Mouse (Mus musculus) CH12F3 (cell line): ENCODE measurements at regions not wholly inside any gene's neighbourhood (a gene's known extent, or its start where the extent isn't known, plus 50 kb on each side); places are given as distances from the start of the nearest gene placed in this dataset.

Source experiments
- in situ Hi-C: fragments of 300-500 bp; cut with MboI; formaldehyde crosslinking; loops from 2 replicates; pipeline ENCODE4 v1.14.3; 2020; ENCODE audit warnings: low sequenced_read_pairs

DNA sequence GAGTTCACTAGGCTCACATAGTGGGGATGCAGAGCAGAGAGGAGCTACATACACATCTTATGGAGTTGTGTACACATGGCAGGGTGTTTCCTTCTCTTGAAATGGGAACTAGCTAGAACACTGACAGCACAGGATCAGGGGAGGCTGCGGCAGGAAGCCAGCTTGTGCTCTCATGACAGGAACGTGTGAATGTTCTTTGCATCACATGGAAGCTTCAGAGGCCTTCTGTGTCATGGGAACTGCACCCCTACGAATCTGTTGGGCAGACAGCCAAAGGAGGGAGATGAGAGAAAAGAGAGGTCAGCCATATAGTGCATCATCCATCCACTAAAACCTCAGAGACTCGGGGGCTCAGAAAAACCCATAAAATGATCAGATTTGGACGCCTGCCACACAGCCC, 417.6 kb upstream of the Zeb2 start:
- in situ Hi-C loops: no loop called here

DNA sequence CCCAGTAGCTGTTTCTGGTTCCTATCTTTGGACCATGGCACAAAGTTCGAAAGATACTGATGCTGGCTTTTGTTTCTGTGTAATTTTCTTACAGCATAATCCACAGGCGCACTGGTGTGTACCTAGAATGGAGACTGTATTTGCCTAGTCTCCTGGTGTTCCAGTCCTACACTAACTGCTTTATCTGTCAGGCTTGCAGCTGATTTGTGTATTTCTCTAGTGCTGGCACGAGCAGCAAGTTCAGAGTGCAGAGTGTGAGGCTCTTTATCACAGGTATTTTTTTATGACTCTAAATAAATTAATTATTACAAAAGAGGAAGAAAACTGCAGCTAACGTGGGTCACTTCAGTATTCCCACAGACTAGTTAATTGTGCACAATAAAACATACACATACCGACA, 405.1 kb upstream of the Zeb2 start:
- in situ Hi-C loops: no loop called here

DNA sequence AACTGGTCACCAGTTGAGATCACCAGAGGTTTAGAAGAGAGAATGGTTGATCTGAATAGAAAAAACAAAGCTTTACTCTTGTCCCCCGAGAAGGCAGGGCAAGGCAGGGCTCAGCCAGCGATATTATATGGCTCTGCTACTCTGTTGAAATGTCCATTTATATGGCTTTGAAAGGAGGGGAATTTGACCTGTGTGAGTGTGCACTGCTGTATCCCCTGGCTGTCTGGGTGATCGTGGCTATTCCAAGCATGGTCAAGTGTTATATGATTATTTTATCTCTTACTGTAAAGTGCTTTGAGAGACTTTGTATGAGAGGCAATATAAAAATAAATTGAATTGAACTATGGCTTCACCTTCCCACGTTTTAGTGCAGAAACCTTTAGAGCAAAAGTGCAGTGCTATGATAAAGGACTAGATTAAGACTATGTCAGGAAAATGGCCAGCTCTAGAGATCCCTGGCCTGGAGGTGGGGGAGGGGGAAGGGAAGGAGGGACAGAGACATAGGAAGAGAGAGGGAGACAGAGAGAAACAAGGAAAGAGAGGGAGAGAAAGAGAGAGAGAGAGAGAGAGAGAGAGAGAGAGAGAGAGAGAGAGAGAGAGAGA, 402.5 kb upstream of the Zeb2 start:
- in situ Hi-C loops: no loop called here

DNA sequence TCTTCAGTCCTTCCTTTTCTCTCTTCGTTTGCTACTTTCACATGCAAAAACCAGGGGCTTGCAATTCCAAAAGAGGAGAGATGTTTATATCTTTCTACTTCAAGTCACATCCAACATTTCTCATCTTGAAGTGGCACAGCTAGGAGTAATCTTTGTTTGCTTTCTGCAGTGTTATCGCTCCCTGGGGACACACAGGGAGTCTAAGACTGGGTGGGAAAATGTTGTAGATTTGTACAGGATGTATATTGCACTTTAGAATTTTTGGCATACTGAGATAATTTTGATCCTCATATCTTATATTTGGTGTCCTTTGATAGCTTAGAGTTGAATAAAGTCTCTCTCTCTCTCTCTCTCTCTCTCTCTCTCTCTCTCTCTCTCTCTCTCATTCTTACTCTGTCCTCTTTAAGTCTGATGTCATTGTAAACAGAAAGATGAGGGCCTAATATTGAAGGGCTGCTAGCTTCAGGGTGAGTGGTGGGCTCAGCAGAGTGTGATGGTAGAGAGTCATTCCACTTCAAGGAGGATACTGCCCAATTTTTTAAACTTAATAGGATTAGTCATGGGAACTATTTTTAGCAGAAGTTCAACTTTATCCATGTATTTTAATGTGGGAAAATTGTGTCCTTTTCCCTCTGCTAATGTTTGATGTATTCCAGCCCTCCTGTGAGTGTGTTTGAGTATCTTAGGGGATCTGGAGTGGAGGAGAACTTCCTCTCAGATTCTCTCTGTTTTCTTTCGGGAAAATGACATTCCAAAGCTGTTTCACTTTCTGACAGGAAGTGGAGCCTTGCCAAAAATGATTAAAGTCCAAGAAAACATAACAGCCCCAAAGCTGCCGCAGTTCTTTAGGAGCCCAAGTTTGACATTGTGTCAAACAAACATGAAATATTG, 397.3 kb upstream of the Zeb2 start:
- in situ Hi-C loops: no loop called here

DNA sequence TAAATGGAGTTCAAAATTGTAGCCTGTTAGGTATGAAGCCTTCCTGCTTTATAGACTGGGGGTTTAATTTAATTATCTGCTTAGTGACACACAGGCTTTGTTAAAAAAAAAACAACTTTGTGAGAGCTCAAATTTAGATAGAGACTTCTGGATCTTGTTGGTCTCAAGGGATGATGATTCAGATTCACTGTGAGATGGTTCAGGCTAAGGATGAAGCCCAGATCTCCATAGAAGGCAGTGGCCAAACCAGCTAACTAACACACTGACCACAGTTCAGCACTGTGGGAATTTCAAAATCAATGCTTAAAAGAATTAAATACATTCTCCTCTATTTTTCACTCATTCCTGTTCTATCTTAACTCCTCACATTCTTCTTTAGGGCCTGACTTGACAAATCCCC, 395.7 kb upstream of the Zeb2 start:
- in situ Hi-C loops: no loop called here

DNA sequence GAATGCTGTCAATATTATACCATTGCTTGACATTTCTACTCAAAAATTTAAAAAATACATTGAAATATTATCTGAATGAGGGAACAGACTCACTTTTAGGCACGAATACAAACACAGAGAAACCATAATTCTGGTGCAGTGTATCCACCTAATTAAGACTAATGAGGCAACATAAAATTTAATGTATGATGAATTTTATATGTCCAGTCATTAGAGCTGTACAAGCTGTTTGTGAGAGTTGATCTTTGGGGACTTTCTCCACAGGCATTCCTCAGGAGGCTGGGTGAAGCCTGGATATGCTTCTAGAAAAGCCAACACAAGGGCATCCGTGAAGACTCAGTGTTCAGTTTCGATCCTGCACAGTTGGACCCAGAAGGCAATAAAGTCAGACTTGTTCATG, 394.6 kb upstream of the Zeb2 start:
- in situ Hi-C loops: no loop called here

DNA sequence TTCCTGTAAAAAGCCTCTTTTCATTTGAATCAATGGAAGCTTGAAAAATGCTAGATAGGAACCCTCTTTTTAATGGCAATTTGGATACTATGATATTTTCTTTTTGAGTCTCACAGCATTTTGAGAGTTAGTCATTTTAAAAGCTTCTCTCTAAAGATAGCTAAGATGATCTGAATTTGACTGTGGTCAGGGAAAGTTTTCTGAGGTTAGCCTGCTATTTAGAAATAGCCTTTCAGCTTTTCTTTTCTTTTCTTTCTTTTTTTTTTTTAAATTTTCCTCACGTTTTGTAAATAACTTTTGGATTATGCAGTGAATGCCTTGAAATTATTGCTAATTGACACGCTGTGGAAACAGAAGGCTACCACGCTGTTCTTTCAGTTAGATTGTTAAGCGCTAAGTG, 387.3 kb upstream of the Zeb2 start:
- in situ Hi-C loops: no loop called here

DNA sequence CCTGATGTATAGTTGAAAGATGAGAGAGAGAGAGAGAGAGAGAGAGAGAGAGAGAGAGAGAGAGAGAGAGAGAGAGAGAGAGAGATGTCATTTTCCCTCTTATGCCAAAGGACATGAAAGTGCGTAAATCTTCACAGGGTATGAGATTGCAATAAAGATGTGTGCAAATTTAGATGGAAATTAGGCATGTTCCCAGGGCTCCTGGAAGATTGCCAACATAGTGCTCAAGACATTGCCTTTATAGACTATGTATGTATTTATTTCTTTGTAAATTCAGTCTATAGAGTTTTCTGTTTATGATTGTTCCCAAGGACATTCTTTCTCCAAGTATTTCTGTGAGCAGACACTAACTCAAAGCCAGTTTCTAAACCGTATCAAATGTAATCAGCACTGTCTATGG, 376.5 kb upstream of the Zeb2 start:
- in situ Hi-C loops: no loop called here

DNA sequence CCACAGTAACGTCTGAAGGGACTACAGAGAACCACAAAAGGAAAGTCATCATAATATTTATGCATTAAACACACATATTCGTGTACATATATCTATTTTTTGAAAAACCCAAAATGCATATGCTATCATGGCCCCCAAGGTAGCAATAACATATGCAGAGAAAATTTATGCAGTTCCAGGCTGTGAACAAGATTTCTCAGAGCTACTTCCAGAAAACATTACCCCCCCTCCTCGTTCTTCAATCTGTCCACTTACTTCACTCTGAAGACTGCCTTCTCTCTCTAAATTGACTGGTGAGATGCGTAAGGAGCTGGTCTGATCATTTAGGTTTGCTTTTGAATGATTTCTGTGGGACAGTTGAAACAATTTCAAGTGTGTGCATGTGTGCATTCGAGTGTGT, 369.3 kb upstream of the Zeb2 start:
- in situ Hi-C loops: no loop called here

DNA sequence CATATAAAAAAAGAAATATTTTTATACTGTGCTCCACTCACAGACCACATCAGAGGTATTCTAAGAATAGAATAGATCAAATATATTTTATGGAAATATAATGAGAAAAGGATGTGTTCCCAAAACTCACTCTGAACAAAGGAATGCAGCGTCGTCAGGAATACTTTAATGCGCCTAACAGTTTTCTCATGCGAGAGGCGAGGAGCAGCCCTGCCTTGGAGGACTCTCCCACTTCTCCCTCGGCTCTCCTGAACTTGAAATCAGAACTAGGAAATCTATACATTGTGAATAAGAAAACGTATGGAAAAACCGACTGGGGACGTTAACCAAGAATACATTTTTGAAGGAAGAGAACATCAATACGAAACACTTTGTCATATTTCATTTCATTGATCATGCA, 368.3 kb upstream of the Zeb2 start:
- in situ Hi-C loops: no loop called here

DNA sequence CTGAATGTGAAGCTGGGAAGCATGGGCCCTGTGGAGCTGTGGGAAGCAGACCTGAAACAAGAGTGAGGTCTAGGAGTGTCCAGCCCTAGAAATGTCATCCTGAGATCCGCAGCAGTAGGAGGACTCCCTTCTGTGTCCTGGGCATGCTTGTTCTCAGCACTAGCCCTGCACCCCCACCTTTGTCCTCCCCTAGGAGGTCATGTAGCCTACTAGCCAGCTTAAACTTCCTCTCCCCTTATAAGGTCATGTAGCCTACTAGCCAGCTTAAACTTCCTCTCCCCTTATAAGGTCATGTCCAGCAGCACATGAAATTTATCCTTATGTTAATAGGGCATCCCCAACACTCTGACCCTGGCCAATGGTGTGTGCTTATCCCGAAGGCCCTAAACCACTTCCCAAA, 363.5 kb upstream of the Zeb2 start:
- in situ Hi-C loops: no loop called here

DNA sequence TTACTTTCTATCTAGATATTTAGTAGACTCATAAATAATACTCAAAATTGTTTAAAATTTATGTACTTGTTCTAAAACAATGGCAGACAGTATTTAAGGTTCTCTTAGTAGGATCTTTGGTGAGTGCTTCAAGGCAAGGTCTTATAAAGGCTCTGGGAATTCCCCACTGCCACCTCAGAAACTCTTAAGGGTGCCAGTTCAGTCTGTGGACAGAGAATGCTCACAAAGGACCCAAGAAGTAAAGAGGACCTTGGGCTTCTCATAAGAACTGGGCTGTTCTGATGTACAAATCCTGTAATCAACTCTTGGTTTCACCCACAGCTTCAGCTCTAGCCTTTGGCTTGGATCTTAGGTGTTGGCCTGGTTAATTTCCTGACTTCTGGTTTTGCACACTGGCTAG, 358.8 kb upstream of the Zeb2 start:
- in situ Hi-C loops: no loop called here

DNA sequence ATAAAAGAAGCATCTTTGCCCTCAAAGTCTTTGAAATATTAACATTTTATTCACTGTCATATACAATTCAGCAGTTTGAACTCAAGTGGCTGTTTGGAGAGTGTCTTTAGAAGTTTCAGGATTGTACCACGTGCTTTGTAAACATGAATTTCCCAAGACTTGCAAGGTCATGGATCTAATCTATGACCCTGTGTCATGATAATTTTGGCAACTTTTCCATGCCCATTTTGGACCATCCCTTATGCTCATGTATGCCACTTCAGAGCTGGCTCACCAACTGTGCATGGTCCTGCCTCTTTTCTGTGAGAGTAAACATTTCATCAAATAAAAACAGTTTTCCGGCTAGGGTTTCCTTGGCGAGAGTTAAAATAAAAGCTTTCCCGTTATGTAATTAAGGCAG, 347.1 kb upstream of the Zeb2 start:
- in situ Hi-C loops: no loop called here

DNA sequence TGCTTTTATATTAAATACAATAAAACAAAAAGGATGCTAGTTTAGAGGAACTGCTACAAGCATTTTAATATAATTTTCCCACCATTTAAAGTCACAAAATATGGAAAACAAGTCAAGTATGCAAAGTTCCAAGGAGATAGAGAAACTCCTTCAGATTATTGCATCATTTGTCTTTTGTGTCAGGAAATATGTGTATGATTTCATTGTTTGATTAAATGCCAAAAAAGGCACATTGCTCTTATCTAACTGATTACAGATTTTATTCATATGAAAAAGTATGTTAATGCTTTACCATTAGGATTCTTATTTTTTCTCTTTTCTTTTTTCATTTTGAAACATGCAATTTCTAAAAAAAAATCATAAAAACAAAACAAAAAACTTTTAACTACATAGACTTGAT, 342.2 kb upstream of the Zeb2 start:
- in situ Hi-C loops: no loop called here

DNA sequence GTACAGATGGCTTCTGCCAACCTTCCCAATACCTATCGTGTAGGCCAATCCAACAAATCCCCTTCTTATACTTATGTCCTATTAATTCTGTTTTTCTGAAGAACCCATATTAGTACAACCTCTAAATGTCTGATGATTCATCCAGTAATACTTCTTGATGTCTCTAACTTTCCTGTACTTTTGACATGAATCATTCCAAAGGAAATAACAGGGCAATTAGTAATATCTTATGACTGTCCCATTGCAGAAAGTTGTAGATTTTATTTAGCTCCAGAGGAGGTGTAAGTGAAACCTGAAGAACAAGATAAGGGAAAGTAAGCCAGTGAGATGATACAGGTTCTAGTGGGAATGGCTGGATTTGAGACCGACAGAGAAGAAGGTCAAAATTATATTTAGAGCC, 337.6 kb upstream of the Zeb2 start:
- in situ Hi-C loops: no loop called here

DNA sequence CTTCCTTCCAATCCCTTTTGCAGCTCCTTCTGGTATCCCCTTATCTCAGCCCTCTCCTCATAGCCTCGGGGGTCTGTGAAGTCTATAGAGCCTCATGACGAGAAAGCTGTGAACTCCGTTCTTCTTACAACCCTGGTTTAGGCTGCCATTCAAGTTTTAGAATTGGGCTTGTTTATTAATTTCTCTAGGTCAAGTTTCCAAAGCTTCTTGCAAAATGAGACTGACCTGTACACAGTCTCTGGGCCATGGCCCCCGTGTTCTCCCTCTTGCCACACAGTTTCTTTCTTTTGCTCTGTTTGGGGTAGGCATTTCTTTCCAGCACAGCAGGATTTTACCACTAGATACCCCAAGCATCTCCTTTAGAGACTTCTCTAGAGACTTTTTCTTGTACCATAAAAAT, 322.0 kb upstream of the Zeb2 start:
- in situ Hi-C loops: no loop called here

DNA sequence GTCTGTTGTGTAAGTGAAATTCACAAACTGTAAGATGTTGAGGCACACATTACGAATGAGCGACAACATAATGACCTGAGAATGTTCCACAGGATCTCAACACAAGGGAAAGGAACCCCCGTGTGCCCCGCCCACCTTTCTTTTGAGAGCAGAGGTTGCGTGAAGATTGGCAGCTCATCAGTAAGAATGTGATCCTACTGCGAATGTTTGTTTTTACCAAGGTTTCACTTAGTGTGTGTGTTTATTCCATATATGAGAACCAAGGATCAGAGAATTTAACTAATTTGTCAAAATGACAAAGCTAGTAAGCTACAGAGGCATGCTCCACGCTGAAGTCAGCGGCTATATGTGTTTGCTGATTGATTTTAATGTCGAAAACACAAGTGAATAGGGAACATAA, 321.5 kb upstream of the Zeb2 start:
- in situ Hi-C loops: no loop called here

DNA sequence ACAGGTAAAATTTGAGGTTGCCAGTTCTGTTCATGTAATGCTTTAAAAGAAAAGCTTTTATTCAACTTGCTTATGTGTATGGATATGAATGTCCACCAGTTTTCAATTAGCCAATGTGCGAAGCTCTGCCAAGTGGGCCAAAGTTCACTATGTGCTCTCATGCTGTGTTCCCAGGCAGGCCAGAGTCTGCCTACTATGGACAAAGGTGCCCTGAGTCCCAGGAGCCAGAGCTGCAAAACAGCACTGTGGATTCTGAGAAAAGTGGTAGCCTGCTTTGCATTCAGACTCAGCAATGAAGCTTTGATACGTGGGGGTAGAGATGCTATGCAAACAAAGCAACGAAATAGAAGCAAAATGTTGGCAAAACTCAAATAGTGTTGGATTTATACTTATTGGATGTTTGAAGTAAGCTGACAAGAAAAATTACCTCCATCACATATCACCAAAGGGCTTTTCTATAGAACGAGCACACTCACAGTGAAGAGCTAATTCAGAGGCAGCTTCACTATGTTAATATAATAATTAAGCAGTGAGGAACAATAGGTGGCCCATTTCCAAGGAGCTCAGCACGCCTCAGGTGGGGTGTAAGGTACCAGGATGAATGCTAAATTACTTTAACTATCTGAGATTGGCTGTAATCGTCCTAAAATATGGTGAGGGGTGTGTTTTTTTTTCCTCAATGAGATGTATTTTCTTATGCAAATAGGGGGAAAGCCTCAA, 318.2 kb upstream of the Zeb2 start:
- in situ Hi-C loops: no loop called here

DNA sequence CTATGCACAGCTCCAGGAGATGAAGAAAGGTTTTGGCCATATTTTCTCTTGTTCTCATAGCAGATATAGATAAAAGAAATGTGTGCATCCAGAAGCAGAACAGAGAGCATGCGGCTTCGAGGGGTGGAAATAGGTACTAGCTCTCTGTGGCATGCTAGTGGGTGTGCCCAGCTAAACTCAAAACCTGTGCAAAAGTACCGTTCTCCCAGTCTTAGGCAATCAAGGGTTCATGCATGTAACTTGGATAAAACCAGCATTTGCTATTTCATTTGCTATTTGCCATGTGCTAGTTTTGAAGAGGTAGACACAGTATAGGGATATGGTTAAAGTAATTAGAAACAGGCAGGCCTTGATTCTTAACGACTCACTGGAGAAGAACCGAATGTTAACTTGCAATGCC, 317.6 kb upstream of the Zeb2 start:
- in situ Hi-C loops: no loop called here

DNA sequence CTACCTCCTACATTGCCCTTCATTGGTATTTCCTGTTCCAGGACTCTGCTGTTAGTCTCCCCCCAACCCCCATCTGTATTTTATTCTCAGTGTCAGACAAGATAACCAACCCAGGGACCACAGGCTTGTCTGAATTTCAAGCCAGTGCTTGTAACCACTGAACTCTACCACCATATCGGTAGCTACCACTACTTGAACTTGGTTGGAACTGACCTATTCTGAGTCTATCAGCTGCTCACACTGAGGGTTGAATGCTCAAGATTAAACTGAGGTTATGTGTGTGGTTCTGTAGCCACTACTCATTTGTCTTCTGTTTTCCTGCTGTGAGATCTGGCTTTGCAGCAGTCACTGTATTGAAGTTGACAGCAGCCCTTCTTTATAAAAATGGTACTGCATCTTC, 317.0 kb upstream of the Zeb2 start:
- in situ Hi-C loops: no loop called here

DNA sequence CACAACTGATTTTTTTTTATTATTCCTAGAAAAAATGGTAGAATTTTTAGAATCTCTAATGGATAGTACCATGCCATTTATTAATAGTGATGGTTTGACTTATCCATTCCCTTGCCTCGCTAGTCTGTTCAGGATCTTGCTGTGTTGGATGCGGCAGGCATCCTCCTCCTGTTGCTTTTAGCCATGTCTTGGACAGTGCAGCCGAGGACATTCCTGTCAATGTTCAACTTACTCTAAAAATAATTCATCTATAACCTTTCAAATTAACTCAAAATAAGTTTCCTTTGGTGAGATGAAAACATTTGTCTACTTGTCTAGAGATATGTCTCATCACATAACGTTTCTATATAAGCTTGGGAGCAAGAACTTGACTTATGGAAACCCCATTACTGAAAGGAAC, 314.2 kb upstream of the Zeb2 start:
- in situ Hi-C loops: no loop called here

DNA sequence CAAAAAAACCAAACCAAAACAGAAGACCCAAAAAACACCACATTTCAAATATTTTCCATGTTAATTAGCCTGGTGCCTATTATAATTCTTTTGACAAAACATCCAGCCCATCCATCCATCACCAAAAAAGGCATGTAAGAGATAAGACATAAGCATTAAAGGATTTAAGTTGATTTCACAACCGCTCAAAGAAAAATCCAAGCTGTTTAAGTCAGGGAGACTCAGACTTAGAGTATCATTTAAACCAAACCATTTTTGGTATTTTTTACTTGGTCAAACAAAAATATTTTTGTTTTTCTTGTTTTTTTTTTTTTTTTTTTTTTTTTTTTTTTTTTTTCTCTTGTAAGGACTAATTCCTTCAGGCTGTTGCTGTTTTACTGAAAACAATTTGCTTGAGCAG, 304.6 kb upstream of the Zeb2 start:
- in situ Hi-C loops: no loop called here
